Mouse (Mus musculus): ENCODE measurements around the gene Mapkbp1. TPM values are rescaled to one million over a fixed set of nuclear protein-coding genes. Genes with fewer than 3 reads are reported as not detected.

Mapkbp1 gene
- total RNA-seq (2023), result 10 to 100 TPM; 13.9 to 14.4 TPM

DNA sequence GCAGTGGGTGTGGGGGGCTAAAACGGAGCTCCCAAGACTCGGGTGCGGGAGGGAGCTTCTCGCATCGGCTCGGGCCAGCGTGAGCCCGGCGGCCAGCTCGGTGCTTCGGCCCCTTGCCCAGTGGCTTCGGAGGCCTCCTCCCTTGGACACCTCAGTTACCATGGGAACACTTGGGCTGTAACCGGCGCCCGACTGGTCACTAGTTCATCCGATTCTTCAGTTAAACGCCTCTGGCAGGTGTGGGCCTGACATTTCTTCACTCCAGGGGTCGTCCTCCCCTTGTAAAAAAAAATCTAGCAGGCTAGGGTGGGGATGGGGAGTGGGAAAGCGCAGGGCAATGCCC, at the start of gene Mapkbp1:
Gene Mapkbp1 (plus strand): TSS at position 163 of the 343 bp plus-strand sequence.

DNA sequence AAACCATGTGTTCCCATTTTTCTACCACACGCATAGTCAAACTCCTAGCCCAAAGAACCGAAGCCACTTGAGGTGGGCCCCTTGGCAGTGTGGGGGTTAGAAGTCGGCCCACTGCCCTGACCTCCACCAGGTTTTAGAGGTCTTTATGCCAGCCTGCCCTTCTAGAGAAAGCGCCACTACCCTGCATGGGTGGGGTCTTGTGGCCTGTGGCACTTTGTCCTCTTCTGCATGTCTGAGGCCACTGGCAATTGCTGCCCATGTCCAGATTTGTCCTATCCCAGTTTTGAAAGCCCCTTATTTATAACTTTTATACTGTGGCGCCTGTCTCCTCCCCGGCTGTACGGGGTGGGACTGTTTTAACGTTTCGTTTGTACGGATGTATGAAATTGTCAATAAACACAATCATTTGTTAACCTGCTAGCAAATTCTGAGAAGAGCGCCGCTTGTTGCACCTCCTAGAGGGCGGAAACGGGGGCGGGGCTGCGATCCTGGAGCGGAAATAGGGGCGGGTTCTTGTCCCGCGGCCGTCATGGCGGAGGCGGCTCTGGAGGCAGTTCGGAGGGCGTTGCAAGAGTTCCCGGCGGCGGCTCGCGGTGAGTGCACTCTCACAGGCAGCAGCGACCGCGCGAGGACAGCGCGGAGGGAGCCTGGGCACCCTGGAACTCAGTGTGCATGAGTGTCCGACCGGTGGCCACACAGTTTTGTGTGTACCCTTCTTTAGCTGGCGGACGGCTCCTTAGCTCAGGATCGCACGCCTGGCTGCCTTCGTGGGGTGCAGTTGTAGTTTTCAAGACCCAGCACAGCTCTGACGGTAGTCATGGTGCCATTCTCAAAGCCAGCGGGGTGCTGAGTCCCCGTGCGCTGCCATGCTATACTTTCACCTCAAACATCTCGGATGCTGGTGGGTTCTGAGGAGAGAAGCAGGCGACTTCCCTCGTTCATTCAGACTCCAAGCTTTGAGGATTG, 54.8 kb downstream of the Mapkbp1 start, which contains the start of the genes Jmjd7 and Gm28042:
Gene Jmjd7 (plus strand): TSS at position 500 of the 966 bp plus-strand sequence.
Gene Gm28042 (plus strand): TSS at position 510 of the 966 bp plus-strand sequence.

DNA sequence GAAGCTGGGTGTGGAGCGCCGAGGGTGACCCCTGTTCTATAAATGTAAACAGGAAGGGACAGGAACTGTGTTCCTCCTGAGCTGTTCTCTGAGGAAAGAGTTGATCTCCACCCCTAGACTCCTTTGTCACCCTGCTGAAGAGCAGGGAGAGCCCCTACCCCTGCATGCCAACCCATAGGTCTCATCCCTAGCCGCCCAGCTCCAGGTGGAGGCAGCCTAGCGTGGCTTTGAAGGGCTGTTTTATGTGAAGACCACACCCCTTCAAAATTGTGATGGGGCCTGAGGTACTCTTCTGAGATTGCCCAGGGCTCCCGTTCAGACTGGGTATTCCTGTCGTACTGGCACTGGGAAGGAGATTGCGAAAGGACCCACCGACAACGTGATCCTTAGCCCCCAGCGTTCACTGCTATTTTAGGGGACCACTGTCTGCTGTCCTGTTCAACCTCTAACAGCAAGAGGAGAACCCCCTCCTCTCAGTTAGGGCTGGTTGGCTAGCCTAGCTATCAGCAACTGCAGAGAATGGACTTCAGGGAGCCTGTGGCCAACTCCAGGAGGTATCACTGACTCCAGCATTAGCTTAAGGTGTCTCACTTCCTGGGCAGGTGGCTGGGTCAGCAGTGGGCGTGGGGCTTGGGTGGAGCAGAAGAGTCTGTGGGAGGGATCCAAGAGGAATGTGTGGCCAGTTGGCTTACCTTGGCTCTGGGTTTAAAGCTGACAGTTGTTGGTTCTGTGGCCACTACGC, 60.4 kb downstream of the Mapkbp1 start, which contains the start of gene Pla2g4b:
Gene Pla2g4b (plus strand): TSS at position 692 of the 742 bp plus-strand sequence.

Other genes starting within 250 kb of the Mapkbp1 start
- under 1 TPM; 0.38 to 0.71 TPM for gene Itpka, start 230.4 kb upstream of the Mapkbp1 start, total RNA-seq (2023)
- 10 to 100 TPM; 21.7 to 24.8 TPM for gene Ltk, start 212.3 kb upstream of the Mapkbp1 start, total RNA-seq (2023)
- gene Rpap1, start 185.2 kb upstream of the Mapkbp1 start, total RNA-seq (2023), result 10 to 100 TPM; 32.2 to 34.8 TPM
- gene Tyro3, start 175.0 kb upstream of the Mapkbp1 start, total RNA-seq (2023), result not detected
- 100 to 1,000 TPM; 132 to 136 TPM for gene Mga, start 75.5 kb upstream of the Mapkbp1 start, total RNA-seq (2023)
- gene Jmjd7, start 54.8 kb downstream of the Mapkbp1 start, total RNA-seq (2023), result 10 to 100 TPM; 13.1 to 22.6 TPM
- 1 to 10 TPM; 4.6 to 6.3 TPM for gene Gm28042, start 54.8 kb downstream of the Mapkbp1 start, total RNA-seq (2023)
- 10 to 100 TPM in 1 of 2 experiments, 1 to 10 TPM in 1; 6.1 to 13.3 TPM for gene Pla2g4b, start 60.7 kb downstream of the Mapkbp1 start, total RNA-seq (2023)
- 100 to 1,000 TPM in 1 of 2 experiments, 10 to 100 TPM in 1; 83.5 to 111 TPM for gene Ehd4, start 181.9 kb downstream of the Mapkbp1 start, total RNA-seq (2023)

Measured in B cell, adult 67 days (primary cell).